Mouse (Mus musculus) liver, embryonic 16.5 days (tissue): ENCODE data around the gene Gbp6. TPM values are rescaled to one million over a fixed set of nuclear protein-coding genes. Genes with fewer than 3 reads are reported as not detected.
"Not testable (repeated sequence)": the region's sequence is repeated elsewhere in the genome, so short reads cannot be mapped to it uniquely, and the experiment has no call there.

ENCODE experiments used
- ATAC-seq: fragments of 200-750 bp; cut with Nextera tagmentation; 2 replicates; pipeline ENCODE4 v1.8.0; 2017; ENCODE audit warnings: low read depth, mild to moderate bottlenecking, moderate number of reproducible peaks, moderate library complexity
- H3K27ac ChIP-seq: fragments of 300-500 bp; sonication (generic); 2 replicates; pipeline ENCODE4 v1.5.1; 2014; ENCODE audit warnings: mild to moderate bottlenecking, low read length
- H3K27me3 ChIP-seq: fragments of 300-500 bp; sonication (generic); 2 replicates; pipeline ENCODE4 v1.6.1; 2014; ENCODE audit warnings: low read depth, low read length, mixed read lengths; ENCODE audit not compliant: control insufficient read depth, insufficient read depth
- H3K36me3 ChIP-seq: fragments of 300-500 bp; sonication (generic); 2 replicates; pipeline ENCODE4 v1.6.1; 2014; ENCODE audit warnings: mild to moderate bottlenecking; ENCODE audit not compliant: control insufficient read depth, insufficient read depth
- H3K4me1 ChIP-seq: fragments of 300-500 bp; sonication (generic); 2 replicates; pipeline ENCODE4 v1.6.1; 2014; ENCODE audit warnings: low read depth, low read length, mixed read lengths; ENCODE audit not compliant: control insufficient read depth
- H3K4me2 ChIP-seq: fragments of 300-500 bp; sonication (generic); 2 replicates; pipeline ENCODE4 v1.6.1; 2014; ENCODE audit warnings: low read depth, low read length, mixed read lengths
- H3K4me3 ChIP-seq: fragments of 300-500 bp; sonication (generic); 2 replicates; pipeline ENCODE4 v1.5.1; 2014; ENCODE audit warnings: low read depth, mild to moderate bottlenecking, low read length
- H3K9ac ChIP-seq: fragments of 300-500 bp; sonication (generic); 2 replicates; pipeline ENCODE4 v1.6.1; 2014; ENCODE audit warnings: low read depth, low read length
- H3K9me3 ChIP-seq: fragments of 300-500 bp; sonication (generic); replicated peaks from 2 replicates; pipeline ENCODE4 v1.6.1; 2016; ENCODE audit warnings: low read length; ENCODE audit not compliant: control insufficient read depth
- WGBS: fragments of 180-500 bp; shearing (Covaris S2); extraction: QIAGEN DNeasy Blood & Tissue Kit; methylation state at CpG from one replicate; pipeline ENCODE4 v1.1.7; 2014; ENCODE audit not compliant: insufficient replicate concordance; 5-methylcytosine and 5-hydroxymethylcytosine counted together
- polyA plus RNA-seq: library from polyadenylated mRNA; unstranded; fragments of >200 nt; fragmentation: Nextera tagmentation; extraction: Ambion mirVana; gene quantifications from 2 replicates; pipeline ENCODE4 v1.2.1, GENCODE M21; 2015

Gene Gbp6
- 2.9 and 3.0 TPM in 2 replicates for polyA plus RNA-seq

DNA sequence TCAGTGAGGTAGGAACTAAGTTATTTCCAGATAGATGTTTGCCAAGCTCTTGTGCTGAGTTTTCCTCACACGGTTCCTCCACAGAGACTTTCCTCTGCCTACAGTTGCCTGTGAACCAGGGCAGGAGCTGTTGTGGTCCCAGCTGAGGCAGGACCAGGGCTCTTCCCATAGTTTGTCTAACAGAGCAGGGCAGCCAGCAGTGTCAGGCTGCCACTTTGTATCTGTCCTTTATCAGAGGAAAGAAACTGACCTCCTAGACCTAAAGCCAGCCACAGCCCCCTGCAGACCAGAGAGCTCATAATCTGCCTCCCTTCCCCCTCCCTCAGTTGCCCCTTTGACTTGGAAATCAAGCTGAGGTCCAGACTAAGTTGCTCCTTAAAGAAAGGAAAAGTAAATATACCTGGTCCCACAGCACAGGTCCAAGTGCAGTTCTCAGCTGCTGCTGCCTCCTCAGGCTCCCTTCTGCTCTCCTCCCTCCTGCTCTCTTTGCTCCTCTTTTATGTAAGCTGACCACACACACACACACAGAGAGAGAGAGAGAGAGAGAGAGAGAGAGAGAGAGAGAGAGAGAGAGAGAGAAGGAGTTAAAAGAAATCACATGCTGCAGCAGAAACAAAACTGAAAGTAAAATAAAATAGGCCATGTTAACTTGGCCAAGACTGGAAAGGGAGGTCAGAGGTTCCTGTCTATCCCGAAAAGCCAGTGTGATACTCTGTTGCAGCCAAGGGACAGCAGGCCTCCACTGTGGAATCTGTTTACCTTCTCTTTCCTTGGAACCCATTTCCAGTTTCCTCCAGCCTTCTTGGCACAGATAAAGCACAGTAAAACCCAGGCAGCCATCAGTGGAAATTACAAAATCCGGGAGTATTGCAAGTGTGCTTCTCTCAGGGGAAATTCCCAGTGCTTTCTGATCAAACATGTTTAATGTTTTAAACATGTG is at the start of gene Gbp6, which contains the start of gene Gm43302:
Gene Gbp6 (minus strand): TSS at position 473 of the 940 bp plus-strand sequence.
Gene Gm43302 (minus strand): TSS at position 470 of the 940 bp plus-strand sequence.
- not testable (repeated sequence) for H3K4me1 ChIP-seq, H3K27me3 ChIP-seq, H3K4me2 ChIP-seq, H3K4me3 ChIP-seq, H3K9me3 ChIP-seq, H3K36me3 ChIP-seq
- 36% methylated on average over 3 of the region's 3 CpGs for WGBS
- ATAC-seq: 0 out of 2 replicates have a peak, but pooled peaks have one; percentile 32
- Histone ChIP-seq H3K27ac (peak within 1 kb of the TSS; percentile 44; the same call in 1 of the 2 replicates), H3K9ac (0 out of 2 replicates have a peak within 1 kb of the TSS, but pooled peaks have one; percentile 16)

DNA sequence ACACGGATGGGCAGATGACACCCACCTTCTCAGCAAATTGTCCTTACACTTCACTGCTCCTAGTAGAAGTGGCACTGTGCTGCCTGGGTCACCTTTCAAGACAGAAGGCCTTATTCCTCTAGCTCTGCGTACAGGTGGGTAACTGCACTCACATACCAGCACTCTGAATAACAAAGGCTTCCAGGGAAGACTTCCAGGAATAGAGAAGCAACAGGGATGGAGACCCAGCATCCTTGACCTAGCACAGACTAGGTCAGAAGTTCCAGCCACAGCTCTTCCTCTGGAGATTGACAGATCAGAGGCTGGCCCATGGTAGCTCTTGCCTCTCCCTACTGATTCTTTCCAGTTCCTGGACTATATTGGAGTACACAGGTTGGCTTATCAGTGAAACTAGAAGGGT is 47.8 kb upstream of the Gbp6 start:
- Histone ChIP-seq H3K27me3 (no peaks in the 10 kb centered on the region), H3K9me3 (no peaks in the 10 kb centered on the region), H3K4me1 (no peaks in the 10 kb centered on the region; the same call in 1 of the 2 replicates), H3K27ac (no peak overlapping the region), H3K4me3 (no peak overlapping the region), H3K9ac (no peak overlapping the region), H3K4me2 (no peak overlapping the region), H3K36me3 (no peaks in the 10 kb centered on the region)
- 43% methylated on average over 2 of the region's 2 CpGs for WGBS
- ATAC-seq: no peak

GRCm38 (mm10) chr5:105322543-105322942 is 29.0 kb upstream of the Gbp6 start:
- H3K27me3 ChIP-seq: no peaks in the 10 kb centered on the region
- no peaks in the 10 kb centered on the region for H3K4me1 ChIP-seq
- H3K9ac ChIP-seq: no peak overlapping the region
- H3K4me3 ChIP-seq: no peak overlapping the region
- H3K36me3 ChIP-seq: no peaks in the 10 kb centered on the region
- no peak overlapping the region for H3K27ac ChIP-seq
- WGBS: 43% methylated on average over 2 of the region's 2 CpGs
- ATAC-seq: no peak
- no peak overlapping the region for H3K4me2 ChIP-seq
- H3K9me3 ChIP-seq: no peaks in the 10 kb centered on the region

- WGBS: 56% methylated on average over 2 of the region's 2 CpGs
- Histone ChIP-seq H3K27me3 (no peaks in the 10 kb centered on the region), H3K27ac (no peak overlapping the region), H3K4me3 (no peak overlapping the region), H3K4me1 (no peaks in the 10 kb centered on the region), H3K4me2 (no peak overlapping the region), H3K9ac (no peak overlapping the region), H3K9me3 (no peaks in the 10 kb centered on the region), H3K36me3 (no peaks in the 10 kb centered on the region)
- ATAC-seq: no peak
Observed at GRCm38 (mm10) chr5:105310941-105311340, 17.4 kb upstream of the Gbp6 start.

DNA sequence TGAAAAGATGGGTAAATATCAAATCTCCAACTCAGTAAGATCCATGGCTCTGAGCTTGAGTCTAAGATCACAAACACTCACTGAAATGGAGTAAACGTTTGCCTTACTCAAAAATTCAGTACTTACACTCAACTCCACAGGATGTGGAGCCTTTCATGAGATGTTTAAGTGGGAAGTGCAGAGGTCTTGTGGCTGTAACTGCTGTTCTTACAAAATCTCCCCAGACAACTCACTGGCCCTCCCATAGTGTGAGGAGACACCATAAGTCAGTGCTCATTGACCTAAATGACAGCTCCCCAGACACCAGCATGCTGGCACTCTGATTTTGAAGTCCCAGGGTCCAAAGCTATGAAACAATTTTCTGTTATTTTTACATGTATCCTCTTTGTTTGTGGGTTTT is 15.7 kb upstream of the Gbp6 start:
- not testable (repeated sequence) for H3K27me3 ChIP-seq, H3K4me2 ChIP-seq, H3K9me3 ChIP-seq, H3K9ac ChIP-seq, H3K4me3 ChIP-seq, H3K4me1 ChIP-seq, H3K27ac ChIP-seq, ATAC-seq, H3K36me3 ChIP-seq
- 34% methylated on average over 1 of the region's 1 CpGs for WGBS

DNA sequence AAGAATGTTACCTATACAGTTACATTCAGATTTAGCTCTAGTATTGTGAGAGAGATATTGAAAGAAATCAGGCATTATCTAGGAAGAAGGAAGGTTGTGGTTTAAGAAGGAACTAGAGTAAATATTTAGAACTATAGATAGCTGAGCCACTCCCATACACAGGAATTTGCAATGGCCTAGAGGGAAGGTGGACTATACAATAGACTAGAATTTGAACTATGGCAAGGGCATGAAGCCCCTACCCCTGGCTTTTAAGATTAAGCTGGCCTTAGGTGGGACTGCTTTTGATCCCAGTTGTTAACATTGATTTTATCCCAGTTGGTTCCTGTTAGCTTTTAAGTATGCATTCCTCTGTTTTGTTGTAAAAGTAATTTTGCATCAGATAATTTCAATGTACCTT is 13.4 kb upstream of the Gbp6 start:
- ATAC-seq, H3K36me3 ChIP-seq, H3K27ac ChIP-seq, H3K27me3 ChIP-seq, H3K9me3 ChIP-seq, H3K4me3 ChIP-seq, H3K4me1 ChIP-seq, H3K4me2 ChIP-seq, H3K9ac ChIP-seq: not testable (repeated sequence)

- no peak for ATAC-seq
- H3K36me3 ChIP-seq: no peaks in the 10 kb centered on the region
- no peaks in the 10 kb centered on the region for H3K27me3 ChIP-seq
- H3K4me2 ChIP-seq: no peak overlapping the region
- no peak overlapping the region for H3K27ac ChIP-seq
- WGBS: 59% methylated on average over 1 of the region's 1 CpGs
- no peaks in the 10 kb centered on the region for H3K4me1 ChIP-seq
- no peaks in the 10 kb centered on the region for H3K9me3 ChIP-seq
- H3K9ac ChIP-seq: no peak overlapping the region
- H3K4me3 ChIP-seq: no peak overlapping the region
Observed at GRCm38 (mm10) chr5:105306159-105306581, 12.7 kb upstream of the Gbp6 start.

DNA sequence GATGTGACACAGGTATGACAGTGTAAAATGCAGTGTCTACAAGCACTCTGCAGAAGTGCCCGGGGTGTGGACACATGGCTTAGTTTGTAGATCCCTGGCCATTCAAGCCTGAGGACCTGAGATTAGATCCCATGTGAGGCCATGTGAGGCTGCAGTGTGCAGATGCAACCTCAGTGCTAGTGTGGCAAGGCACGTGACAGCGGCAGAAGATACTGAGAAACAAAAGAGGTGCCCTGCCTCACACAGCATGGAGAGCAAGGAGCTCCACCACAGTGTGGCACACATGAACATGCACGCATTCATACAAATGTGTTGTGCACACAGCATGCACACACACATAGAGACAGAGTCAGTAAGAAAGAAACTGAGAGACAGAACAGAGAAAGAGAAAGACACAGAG is 12.2 kb upstream of the Gbp6 start:
- not testable (repeated sequence) for H3K4me3 ChIP-seq

DNA sequence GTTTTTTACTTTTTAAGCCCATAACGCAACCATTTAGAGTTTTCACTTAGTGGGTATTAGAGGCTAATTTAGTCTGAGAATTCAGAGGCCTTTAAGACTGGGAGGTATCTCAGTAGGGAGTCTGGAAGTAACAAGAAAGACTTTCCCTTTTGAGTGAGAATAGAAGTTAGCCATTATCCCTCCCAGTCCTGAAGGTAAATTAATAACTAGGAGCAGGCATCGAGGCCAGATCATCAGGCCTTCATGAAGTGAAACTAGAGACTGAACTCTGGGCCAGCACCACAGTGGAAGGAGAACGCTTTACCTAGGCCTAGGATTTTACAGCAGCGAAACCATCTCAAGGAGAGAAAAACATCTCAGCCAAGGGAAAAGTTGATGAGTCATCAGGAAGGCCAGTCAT is 8.5 kb upstream of the Gbp6 start:
- no peaks in the 10 kb centered on the region for H3K9me3 ChIP-seq
- WGBS: 56% methylated on average over 4 of the region's 4 CpGs
- ATAC-seq: no peak
- no peak overlapping the region for H3K9ac ChIP-seq
- H3K27me3 ChIP-seq: no peaks in the 10 kb centered on the region
- no peaks in the 10 kb centered on the region for H3K4me1 ChIP-seq
- no peak overlapping the region for H3K4me2 ChIP-seq
- H3K27ac ChIP-seq: no peak overlapping the region
- no peaks in the 10 kb centered on the region for H3K36me3 ChIP-seq
- no peak overlapping the region for H3K4me3 ChIP-seq

More for the DNA sequence above, 12.2 kb upstream of the Gbp6 start:
- ATAC-seq, H3K4me1 ChIP-seq, H3K9ac ChIP-seq, H3K36me3 ChIP-seq, H3K27ac ChIP-seq, H3K4me2 ChIP-seq, H3K27me3 ChIP-seq, H3K9me3 ChIP-seq: not testable (repeated sequence)
- 63% methylated on average over 4 of the region's 4 CpGs for WGBS
